Mouse (Mus musculus): Measurements from ENCODE around the gene Gm12216.

DNA sequence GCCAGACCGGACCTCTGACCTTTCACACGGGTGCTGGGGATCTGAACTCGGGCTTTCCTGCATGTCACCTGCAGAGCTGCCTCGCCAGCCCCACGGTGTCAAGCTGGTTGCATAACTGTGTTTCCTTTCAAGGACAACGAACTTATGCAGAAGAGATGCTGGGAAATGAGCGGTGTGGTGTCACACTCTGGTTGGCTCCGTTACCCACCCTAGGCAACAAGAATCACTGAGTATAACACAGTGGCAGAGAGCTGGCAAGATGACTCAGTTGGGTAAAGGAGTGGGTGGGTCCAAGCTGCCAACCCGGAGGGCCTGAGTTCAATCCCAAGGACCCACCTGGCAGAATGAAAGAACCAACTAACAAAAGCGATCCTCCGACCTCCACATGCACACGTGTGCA is 17.5 kb downstream of the Gm12216 start:
- TF ChIP-seq HCFC1 (IDR thresholded peaks at IDR 0.05; ENCODE audit: borderline replicate concordance, insufficient read depth, low read length), result no peak
- TF ChIP-seq MAFK (IDR thresholded peaks at IDR 0.05; ENCODE audit: insufficient read depth, low read depth, low read length), result no peak

Data from ES-E14 (cell line).